Mouse (Mus musculus) spleen, adult 2 months (tissue): ENCODE results near the gene Pitpnc1.

Experiments used
- CTCF ChIP-seq: fragments of 200-500 bp; IDR thresholded peaks from 2 replicates; pipeline ENCODE4 v1.5.1; 2011; ENCODE audit warnings: mild to moderate bottlenecking, inconsistent platforms; ENCODE audit not compliant: insufficient read depth, insufficient read length, insufficient replicate concordance; ENCODE audit errors: extremely low read depth
- POLR2A ChIP-seq: fragments of 200-500 bp; IDR thresholded peaks from 2 replicates; pipeline ENCODE4 v1.6.1; 2011; ENCODE audit warnings: low read depth, low read length, inconsistent platforms

GRCm38 (mm10) chr11:107370476-107370875 lies 100.0 kb downstream of the Pitpnc1 start:
- no peak for TF ChIP-seq CTCF
- TF ChIP-seq POLR2A = no peak
